Mouse (Mus musculus) embryonic facial prominence, embryonic 14.5 days (tissue): ENCODE results near the gene Adam22. TPM values are rescaled to one million over a fixed set of nuclear protein-coding genes. Genes with fewer than 3 reads are reported as not detected.
"Not testable (repeated sequence)": the region's sequence is repeated elsewhere in the genome, so short reads cannot be mapped to it uniquely, and the experiment has no call there.

Experiments
- ATAC-seq: fragments of 200-750 bp; cut with Nextera tagmentation; 2 replicates; pipeline ENCODE4 v1.8.0; 2017; ENCODE audit warnings: low read depth, moderate number of reproducible peaks, moderate TSS enrichment
- DNase-seq: peaks from one replicate; pipeline ENCODE4 v3.0.0-alpha.2; 2015; ENCODE audit warnings: low spot score
- H3K27ac ChIP-seq: fragments of 300-500 bp; sonication (generic); replicated peaks from 2 replicates; pipeline ENCODE4 v1.5.1; 2014; ENCODE audit warnings: low read depth, mild to moderate bottlenecking, low read length, moderate library complexity
- H3K27me3 ChIP-seq: fragments of 300-500 bp; sonication (generic); replicated peaks from 2 replicates; pipeline ENCODE4 v1.6.1; 2014; ENCODE audit warnings: low read length; ENCODE audit not compliant: control insufficient read depth, insufficient read depth
- H3K36me3 ChIP-seq: fragments of 300-500 bp; sonication (generic); 2 replicates; pipeline ENCODE4 v1.6.1; 2014; ENCODE audit warnings: low read length, mixed read lengths; ENCODE audit not compliant: control insufficient read depth, insufficient read depth
- H3K4me1 ChIP-seq: fragments of 300-500 bp; sonication (generic); 2 replicates; pipeline ENCODE4 v1.6.1; 2014; ENCODE audit warnings: antibody characterized with exemption, low read length; ENCODE audit not compliant: control insufficient read depth, insufficient read depth
- H3K4me2 ChIP-seq: fragments of 300-500 bp; sonication (generic); 2 replicates; pipeline ENCODE4 v1.6.1; 2014; ENCODE audit warnings: low read depth, mild to moderate bottlenecking, low read length, moderate library complexity, mixed read lengths
- H3K4me3 ChIP-seq: fragments of 300-500 bp; sonication (generic); 2 replicates; pipeline ENCODE4 v1.5.1; 2014; ENCODE audit warnings: low read depth, mild to moderate bottlenecking, low read length
- H3K9ac ChIP-seq: fragments of 300-500 bp; sonication (generic); 2 replicates; pipeline ENCODE4 v1.6.1; 2014; ENCODE audit warnings: low read depth, mild to moderate bottlenecking, low read length, moderate library complexity, mixed read lengths
- H3K9me3 ChIP-seq: fragments of 300-500 bp; sonication (generic); 2 replicates; pipeline ENCODE4 v1.6.1; 2016; ENCODE audit warnings: low read length; ENCODE audit not compliant: control insufficient read depth
- WGBS: fragments of 180-500 bp; shearing (Covaris S2); extraction: QIAGEN DNeasy Blood & Tissue Kit; methylation state at CpG from one replicate; pipeline ENCODE4 v1.1.7; 2014; 5-methylcytosine and 5-hydroxymethylcytosine counted together
- polyA plus RNA-seq: library from polyadenylated mRNA; unstranded; fragments of >200 nt; fragmentation: Nextera tagmentation; extraction: Ambion mirVana; gene quantifications from 2 replicates; pipeline ENCODE4 v1.2.1, GENCODE M21; 2014

Gene Adam22
- polyA plus RNA-seq, 1 experiment from 2014 or later: 14.8 TPM

- Histone ChIP-seq H3K9me3 (no peaks in the 10 kb centered on the region), H3K9ac (no peak overlapping the region), H3K36me3 (no peaks in the 10 kb centered on the region), H3K27me3 (no peaks in the 10 kb centered on the region), H3K4me2 (no peak overlapping the region), H3K4me1 (0 out of 2 replicates have a peak, but pooled peaks cover 4% of the 10 kb centered on the region), H3K4me3 (no peak overlapping the region), H3K27ac (no peak overlapping the region)
- ATAC-seq: no peak
- WGBS: 79% methylated on average over 1 of the region's 1 CpGs
- no peak for DNase-seq
Measured at GRCm38 (mm10) chr5:8227073-8227472, 140.9 kb downstream of the Adam22 start.

GRCm38 (mm10) chr5:8224321-8224705 is 143.6 kb downstream of the Adam22 start:
- peak; percentile 85 for ATAC-seq

GRCm38 (mm10) chr5:8223597-8224320 is 144.2 kb downstream of the Adam22 start:
- H3K4me2 ChIP-seq: no peak overlapping the region
- no peak overlapping the region for H3K9ac ChIP-seq
- H3K27ac ChIP-seq: no peak overlapping the region; the same call in 1 of the 2 replicates
- H3K36me3 ChIP-seq: no peaks in the 10 kb centered on the region
- no peaks in the 10 kb centered on the region for H3K9me3 ChIP-seq
- DNase-seq (peak; percentile 34), ATAC-seq (peak; percentile 81)
- H3K4me3 ChIP-seq: no peak overlapping the region
- 0 out of 2 replicates have a peak, but pooled peaks cover 4% of the 10 kb centered on the region for H3K4me1 ChIP-seq
- no peaks in the 10 kb centered on the region for H3K27me3 ChIP-seq
- WGBS: 68% methylated on average over 8 of the region's 8 CpGs

More at GRCm38 (mm10) chr5:8224321-8224705, 143.6 kb downstream of the Adam22 start:
- Histone ChIP-seq H3K9ac (no peak overlapping the region), H3K4me2 (no peak overlapping the region), H3K4me1 (0 out of 2 replicates have a peak, but pooled peaks cover 4% of the 10 kb centered on the region), H3K27ac (no peak overlapping the region; the same call in 1 of the 2 replicates), H3K9me3 (no peaks in the 10 kb centered on the region), H3K36me3 (no peaks in the 10 kb centered on the region), H3K27me3 (no peaks in the 10 kb centered on the region), H3K4me3 (no peak overlapping the region)
- WGBS: 52% methylated on average over 4 of the region's 4 CpGs
- peak; percentile 73 for DNase-seq

- Histone ChIP-seq H3K4me3 (no peak overlapping the region), H3K36me3 (no peaks in the 10 kb centered on the region), H3K4me2 (no peak overlapping the region), H3K9ac (no peak overlapping the region), H3K9me3 (no peaks in the 10 kb centered on the region), H3K27ac (no peak overlapping the region), H3K4me1 (0 out of 2 replicates have a peak, but pooled peaks cover 4% of the 10 kb centered on the region), H3K27me3 (no peaks in the 10 kb centered on the region)
- DNase-seq (no peak), ATAC-seq (no peak)
- 86% methylated on average over 5 of the region's 5 CpGs for WGBS
Measured at GRCm38 (mm10) chr5:8221630-8222029, 146.3 kb downstream of the Adam22 start.

GRCm38 (mm10) chr5:8215841-8216240 is 152.1 kb downstream of the Adam22 start:
- H3K4me2 ChIP-seq: no peak overlapping the region
- no peak overlapping the region for H3K4me3 ChIP-seq
- DNase-seq (no peak), ATAC-seq (no peak)
- no peaks in the 10 kb centered on the region for H3K36me3 ChIP-seq
- H3K9me3 ChIP-seq: no peaks in the 10 kb centered on the region
- no peaks in the 10 kb centered on the region for H3K4me1 ChIP-seq
- no peak overlapping the region for H3K9ac ChIP-seq
- H3K27me3 ChIP-seq: no peaks in the 10 kb centered on the region
- no peak overlapping the region for H3K27ac ChIP-seq
- 85% methylated on average over 1 of the region's 1 CpGs for WGBS

GRCm38 (mm10) chr5:8184992-8185391 is 183.0 kb downstream of the Adam22 start:
- ATAC-seq, H3K27me3 ChIP-seq, H3K9ac ChIP-seq, H3K36me3 ChIP-seq, DNase-seq, H3K4me3 ChIP-seq, H3K27ac ChIP-seq, H3K9me3 ChIP-seq, H3K4me2 ChIP-seq, H3K4me1 ChIP-seq: not testable (repeated sequence)
- 63% methylated on average over 1 of the region's 1 CpGs for WGBS

GRCm38 (mm10) chr5:8180646-8181045 is 187.3 kb downstream of the Adam22 start:
- WGBS: 76% methylated on average over 1 of the region's 1 CpGs
- H3K4me1 ChIP-seq: no peaks in the 10 kb centered on the region
- no peak overlapping the region for H3K4me3 ChIP-seq
- DNase-seq (no peak), ATAC-seq (no peak)
- no peaks in the 10 kb centered on the region for H3K27me3 ChIP-seq
- H3K9me3 ChIP-seq: no peaks in the 10 kb centered on the region
- H3K9ac ChIP-seq: no peak overlapping the region
- H3K36me3 ChIP-seq: no peaks in the 10 kb centered on the region
- no peak overlapping the region for H3K27ac ChIP-seq
- H3K4me2 ChIP-seq: no peak overlapping the region

GRCm38 (mm10) chr5:8178111-8178510 is 189.8 kb downstream of the Adam22 start:
- Histone ChIP-seq H3K9me3 (no peaks in the 10 kb centered on the region), H3K27me3 (no peaks in the 10 kb centered on the region), H3K27ac (no peak overlapping the region), H3K4me1 (no peaks in the 10 kb centered on the region), H3K9ac (no peak overlapping the region), H3K36me3 (no peaks in the 10 kb centered on the region), H3K4me2 (no peak overlapping the region), H3K4me3 (no peak overlapping the region)
- 90% methylated on average over 17 of the region's 17 CpGs for WGBS
- no peak for DNase-seq
- no peak for ATAC-seq

- 38% methylated on average over 4 of the region's 4 CpGs for WGBS
- ATAC-seq (no peak), DNase-seq (peak; percentile 63)
- H3K4me3 ChIP-seq: no peak overlapping the region
- H3K36me3 ChIP-seq: no peaks in the 10 kb centered on the region
- no peak overlapping the region for H3K4me2 ChIP-seq
- no peak overlapping the region for H3K9ac ChIP-seq
- H3K27me3 ChIP-seq: no peaks in the 10 kb centered on the region
- H3K4me1 ChIP-seq: no peaks in the 10 kb centered on the region
- no peaks in the 10 kb centered on the region for H3K9me3 ChIP-seq
- H3K27ac ChIP-seq: no peak overlapping the region
Measured at GRCm38 (mm10) chr5:8164773-8165172, 203.2 kb downstream of the Adam22 start.
